Mouse (Mus musculus): ENCODE results near the gene Gse1.

- TF ChIP-seq POLR2A (IDR thresholded peaks at IDR 0.05; ENCODE audit: insufficient read depth, low read depth, low read length) (no peak), CTCF (IDR thresholded peaks at IDR 0.05) (no peak)
Observed at GRCm38 (mm10) chr8:120357504-120357903, 129.2 kb downstream of the Gse1 start.

Data from heart, adult 2 months (tissue).